Mouse (Mus musculus) hematopoietic stem cell, adult 5-6 weeks (primary cell): Measurements from ENCODE around the gene Hist1h4j. TPM values are rescaled to one million over a fixed set of nuclear protein-coding genes. Genes with fewer than 3 reads are reported as not detected.
"Not testable (repeated sequence)": the region's sequence is repeated elsewhere in the genome, so short reads cannot be mapped to it uniquely, and the experiment has no call there.

Experiments used
- ATAC-seq, 2 experiments: fragments of 125-278 bp in 1 of 2; replicated peaks in 1 of 2; 2 replicates each; pipeline ENCODE4 v1.8.0; 2016 to 2017; ENCODE audit warnings: inconsistent platforms in 2 of 2, mild to moderate bottlenecking in 2 of 2, moderate number of reproducible peaks in 2 of 2, low read depth in 1 of 2, moderate TSS enrichment in 1 of 2; ENCODE audit not compliant: low FRiP score in 2 of 2, poor library complexity in 2 of 2, severe bottlenecking in 2 of 2, insufficient read depth in 1 of 2, low TSS enrichment in 1 of 2
- total RNA-seq: library from RNA; stranded (forward); fragments of 172-1452, 232-1000 nt; gene quantifications from 2 replicates; pipeline ENCODE4 v1.2.3, GENCODE M21; 2017

Gene Hist1h4j
- total RNA-seq, 1 experiment from 2014 or later, result 134 TPM

DNA sequence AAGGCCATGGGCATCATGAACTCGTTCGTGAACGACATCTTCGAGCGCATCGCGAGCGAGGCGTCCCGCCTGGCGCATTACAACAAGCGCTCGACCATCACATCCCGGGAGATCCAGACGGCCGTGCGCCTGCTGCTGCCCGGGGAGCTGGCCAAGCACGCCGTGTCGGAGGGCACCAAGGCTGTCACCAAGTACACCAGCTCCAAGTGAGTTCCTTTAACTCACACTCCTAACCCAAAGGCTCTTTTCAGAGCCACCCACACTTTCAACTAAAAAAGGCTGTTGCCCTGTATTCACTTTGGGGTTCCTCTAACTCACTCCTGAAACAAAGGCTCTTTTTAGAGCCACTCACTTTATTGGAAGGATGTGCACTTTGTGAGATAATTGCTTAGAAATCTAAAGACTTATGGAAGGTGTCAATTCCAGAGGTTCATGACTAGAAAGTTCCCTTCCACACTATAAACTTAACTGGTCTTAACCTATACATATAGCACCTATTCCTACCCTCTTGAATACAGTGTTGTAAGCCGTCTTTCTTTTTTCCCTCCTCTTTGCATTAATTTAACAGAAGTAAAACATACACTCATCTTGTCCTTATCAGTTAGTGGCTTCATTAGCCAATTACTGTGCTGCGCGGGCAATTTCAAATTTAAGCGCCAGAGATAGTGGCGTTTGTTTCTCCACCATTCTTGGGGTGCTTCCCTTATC, 19.6 kb downstream of the Hist1h4j start:
- peak in 1 of 2 experiments; percentile 13; a peak in 1 of 4 replicates for ATAC-seq

DNA sequence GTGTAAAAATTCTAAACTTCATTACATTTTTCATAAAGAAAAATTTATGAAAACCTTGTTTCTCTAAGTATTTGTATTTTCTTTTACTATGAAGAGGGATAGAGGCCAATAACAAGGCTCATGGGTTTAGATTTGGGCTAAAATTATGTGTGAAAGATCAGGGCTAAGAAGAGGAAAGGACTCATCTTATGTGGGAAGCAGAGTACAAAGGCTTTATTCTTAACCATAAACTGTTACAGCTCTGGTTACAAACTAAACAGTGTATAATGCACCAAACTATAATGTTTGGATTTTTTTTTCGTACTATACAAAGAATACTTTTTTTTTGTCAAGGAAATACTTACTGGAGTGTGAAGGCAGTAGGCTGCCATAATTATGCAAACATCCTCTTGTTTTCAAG, 20.8 kb downstream of the Hist1h4j start:
- ATAC-seq, result no peak

DNA sequence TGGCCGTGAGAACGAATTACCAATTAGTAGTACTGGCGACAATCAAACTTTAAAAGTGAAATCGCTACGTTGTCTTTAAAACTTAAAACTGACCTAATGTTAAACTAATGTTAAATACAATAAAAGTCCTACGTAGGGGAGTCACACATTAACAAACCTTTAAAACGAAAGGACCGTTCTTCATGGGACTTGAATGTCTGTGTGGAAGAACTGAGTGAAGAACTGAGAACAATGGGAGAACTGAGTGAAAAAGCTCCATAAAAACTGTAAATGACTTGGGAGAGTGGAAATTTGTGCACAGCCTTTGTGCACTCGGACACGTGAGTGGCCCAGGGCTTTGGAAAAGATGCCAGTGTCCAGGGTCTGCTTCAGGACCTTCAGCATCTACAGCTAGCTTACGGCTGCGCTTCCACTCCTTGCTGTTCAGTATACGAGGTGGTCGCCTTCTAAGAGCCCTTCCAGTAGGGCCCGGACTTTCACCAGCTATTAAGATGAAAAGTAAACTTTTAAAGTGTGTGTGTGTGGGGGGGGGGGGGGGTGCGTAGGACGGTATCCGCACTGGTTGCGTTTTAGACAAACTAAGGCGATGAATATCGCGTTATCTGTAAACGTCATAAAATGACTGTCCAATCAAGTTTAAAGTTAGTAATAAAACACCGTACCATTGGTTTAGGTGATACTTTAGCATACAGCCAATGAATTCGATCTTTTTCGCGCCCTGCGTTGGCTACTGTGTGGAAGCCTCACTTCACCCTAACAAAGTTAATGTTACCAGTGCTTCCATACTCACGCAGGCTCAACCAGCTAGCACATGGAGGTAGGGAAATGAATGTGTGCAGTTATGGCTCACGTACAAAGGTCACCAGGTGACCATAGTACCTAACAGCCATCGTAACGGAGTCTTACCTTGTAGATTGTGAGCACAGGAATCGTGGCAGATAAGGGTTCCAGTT, 44.2 kb downstream of the Hist1h4j start:
- ATAC-seq, result peak; percentile 81 to 83

DNA sequence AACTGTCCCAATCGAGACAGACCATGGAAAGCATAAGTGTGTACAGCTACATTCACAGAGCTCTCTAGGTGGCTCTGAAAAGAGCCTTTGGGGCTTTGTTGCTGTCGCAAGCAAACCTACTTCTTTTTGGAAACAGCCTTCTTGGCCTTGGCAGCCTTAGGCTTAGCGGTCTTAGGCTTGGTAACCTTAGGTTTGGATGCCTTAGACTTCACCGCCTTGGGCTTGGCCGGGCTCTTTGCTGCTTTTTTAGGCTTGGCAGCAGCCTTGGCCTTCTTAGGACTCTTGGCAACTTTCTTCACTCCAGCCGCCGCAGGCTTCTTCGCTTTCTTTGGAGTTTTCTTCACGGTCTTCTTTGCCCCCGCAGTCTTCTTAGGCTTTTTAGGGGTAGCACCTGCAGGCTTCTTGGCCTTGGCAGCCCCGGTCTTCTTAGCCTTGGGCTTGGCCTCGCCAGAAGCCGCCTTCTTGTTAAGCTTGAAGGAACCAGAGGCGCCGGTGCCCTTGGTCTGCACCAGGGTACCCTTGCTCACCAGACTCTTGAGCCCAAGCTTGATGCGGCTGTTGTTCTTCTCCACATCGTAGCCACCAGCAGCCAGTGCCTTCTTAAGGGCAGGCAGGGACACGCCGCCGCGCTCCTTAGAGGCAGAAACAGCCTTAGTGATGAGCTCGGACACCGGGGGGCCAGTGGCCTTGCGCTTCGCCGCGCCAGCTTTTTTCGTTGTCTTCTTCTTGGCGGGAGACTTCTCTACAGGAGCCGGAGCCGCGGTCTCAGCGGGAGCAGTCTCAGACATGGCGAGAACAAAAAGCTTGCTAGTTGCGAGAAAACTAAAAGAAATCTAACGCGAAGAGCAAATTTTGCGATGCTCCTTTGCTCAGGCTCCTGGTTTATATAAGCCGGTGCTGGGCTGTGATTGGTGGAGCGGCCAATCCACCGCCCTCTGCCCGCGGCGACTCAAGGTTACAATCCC, 45.2 kb downstream of the Hist1h4j start, which contains the start of gene Hist1h1b:
Hist1h1b (minus strand) TSS at position 859 of the 965 bp plus-strand sequence.
- ATAC-seq, result peak; percentile 28 to 40

DNA sequence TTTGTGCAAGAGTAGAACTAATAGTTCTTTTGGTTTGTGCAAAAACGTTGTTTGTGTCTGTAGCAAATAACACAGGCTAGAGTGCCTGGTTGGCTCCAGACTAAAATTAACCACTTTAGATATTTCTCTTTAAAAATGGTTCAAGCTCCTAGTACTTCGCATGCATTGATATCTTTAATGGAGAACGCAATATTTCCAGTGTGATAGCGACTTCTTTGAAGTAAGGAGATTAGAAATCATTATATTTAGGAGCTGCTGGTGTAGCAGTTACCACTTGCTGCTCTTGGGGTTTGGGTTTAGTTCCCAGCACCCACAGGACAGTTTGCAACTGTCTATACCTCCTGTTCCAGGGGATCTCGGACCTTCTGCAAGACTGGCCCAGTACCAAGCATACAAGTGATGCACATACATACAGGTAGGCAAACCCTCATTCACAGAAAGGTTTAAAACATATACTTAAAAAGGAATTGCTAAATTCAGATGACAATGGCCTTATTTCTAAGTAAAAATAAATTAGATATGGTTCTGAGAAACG, 46.2 kb downstream of the Hist1h4j start:
- ATAC-seq, result no peak

DNA sequence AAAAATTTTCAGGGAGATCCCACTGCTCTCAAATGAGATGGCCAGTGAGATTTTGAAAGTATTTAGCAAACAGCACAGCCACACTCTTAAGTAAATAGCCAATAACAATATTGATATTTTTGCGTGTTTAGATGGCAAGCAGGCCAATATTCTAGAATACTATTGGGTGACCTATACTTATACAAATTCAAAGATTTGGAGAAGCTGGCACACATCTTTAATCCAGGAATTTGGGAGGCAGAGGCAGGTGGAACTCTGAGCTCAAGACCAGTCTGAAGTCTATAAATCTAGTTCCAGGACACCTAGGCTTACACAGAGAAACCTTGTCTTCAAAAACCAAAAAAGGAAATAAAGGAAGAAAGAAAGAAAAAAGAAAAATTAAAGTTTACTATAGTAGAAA, 46.8 kb downstream of the Hist1h4j start:
- ATAC-seq, result no peak

DNA sequence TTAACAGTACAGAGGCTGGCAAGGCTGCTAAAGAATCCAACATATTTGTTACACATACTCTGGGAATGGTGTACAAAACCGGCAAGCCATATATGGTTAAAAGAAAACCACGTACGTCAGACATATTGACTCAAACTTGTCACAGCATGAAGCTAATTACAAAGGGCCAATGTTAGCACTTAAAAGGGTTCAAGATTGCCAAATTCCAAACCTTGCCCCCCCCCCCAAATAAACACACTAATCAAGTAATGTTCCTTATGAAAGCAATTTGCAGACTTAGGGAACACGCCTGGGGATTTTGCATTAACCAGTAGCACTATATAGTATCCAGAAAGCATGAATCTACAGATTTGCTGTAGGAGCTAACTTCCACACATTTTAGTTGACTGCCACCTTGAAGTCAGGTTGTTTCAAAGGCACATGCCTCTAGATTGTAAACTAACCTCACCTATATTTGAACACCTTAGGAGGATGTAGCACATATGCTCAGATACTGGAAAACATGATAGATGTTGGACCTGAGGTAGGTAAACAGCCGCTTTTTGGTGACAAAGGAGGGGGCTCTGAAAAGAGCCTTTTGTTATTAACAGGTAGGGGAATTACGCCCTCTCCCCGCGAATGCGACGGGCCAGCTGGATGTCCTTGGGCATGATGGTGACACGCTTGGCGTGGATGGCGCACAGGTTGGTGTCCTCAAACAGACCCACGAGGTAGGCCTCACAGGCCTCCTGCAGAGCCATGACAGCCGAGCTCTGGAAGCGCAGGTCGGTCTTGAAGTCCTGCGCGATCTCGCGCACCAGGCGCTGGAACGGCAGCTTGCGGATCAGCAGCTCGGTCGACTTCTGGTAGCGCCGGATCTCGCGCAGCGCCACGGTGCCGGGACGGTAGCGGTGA, 47.7 kb downstream of the Hist1h4j start:
- ATAC-seq, result not testable (repeated sequence)

DNA sequence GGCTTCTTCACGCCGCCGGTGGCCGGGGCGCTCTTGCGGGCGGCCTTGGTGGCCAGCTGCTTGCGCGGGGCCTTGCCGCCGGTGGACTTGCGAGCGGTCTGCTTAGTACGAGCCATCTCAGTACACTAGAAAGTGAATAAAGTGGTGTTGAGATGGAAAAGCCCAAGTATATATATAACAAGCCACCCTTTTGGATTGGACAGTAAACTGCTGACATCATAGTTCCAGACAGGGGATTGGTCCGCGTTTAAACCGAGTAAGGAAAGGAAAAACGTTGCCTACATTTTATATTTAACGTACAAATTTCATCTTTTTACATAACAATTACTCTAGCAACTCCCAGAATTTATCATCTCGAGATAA, 48.4 kb downstream of the Hist1h4j start, which contains the start of gene Hist1h3i:
Hist1h3i (minus strand) TSS at position 116 of the 363 bp plus-strand sequence.
- ATAC-seq, result peak; percentile 44 to 52; a peak in 3 of 4 replicates

DNA sequence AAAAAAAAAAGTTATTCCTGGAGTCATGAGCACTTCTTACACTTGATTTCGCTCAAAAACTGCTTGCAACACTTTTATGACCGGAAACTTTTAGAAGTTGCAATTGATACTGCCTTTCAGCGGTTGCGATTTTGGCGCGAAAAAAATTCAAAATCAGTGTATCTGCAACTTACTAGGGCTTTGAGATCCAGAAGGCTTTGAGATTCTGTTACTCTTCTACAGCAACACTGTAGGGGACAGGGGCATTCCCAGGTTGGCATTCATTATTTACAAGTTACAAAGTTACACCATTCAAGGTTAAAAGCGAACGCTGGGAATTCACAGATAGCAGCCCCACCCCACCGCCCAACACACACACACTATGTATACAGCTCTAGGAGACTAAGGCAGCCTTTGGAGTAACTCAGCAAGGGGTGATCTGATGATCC, 48.9 kb downstream of the Hist1h4j start:
- ATAC-seq, result no peak

DNA sequence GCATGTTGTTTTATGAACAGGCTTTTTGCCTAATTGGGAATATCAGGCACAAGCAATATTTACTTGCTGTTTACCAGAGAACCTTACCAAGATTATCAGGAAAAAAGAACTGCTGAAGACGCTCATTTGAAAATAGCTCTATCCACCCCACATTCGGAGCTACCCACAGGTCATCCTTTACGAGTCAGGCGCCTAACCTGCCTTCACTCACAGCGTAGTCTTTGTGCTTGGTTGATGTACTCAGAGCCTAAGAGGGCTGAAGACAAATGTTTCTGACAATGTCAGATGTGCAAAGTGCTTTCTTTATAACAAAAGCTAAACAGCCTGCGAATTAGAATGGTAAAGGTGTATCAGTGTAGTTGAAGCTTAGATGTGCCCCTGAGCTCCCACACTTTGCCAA, 49.4 kb downstream of the Hist1h4j start:
- ATAC-seq, result no peak

Other genes with a start within 250 kb of the Hist1h4j start
- 0.19 and 0.25 TPM in 2 replicates for gene AK157302, start 239.8 kb upstream of the Hist1h4j start, total RNA-seq
- gene Gm11273, start 233.6 kb upstream of the Hist1h4j start, total RNA-seq, result 2.6 and 6.6 TPM in 2 replicates
- gene Zkscan8, start 203.9 kb upstream of the Hist1h4j start, total RNA-seq, result 18.2 and 21.3 TPM in 2 replicates
- not detected in 2 replicates for gene Olfr1366, start 192.3 kb upstream of the Hist1h4j start, total RNA-seq
- not detected in 2 replicates for gene Olfr1535, start 175.2 kb upstream of the Hist1h4j start, total RNA-seq
- gene Olfr1364, start 153.3 kb upstream of the Hist1h4j start, total RNA-seq, result not detected in 2 replicates
- not detected in 2 replicates for gene Olfr1362, start 121.0 kb upstream of the Hist1h4j start, total RNA-seq
- gene Olfr11, start 92.5 kb upstream of the Hist1h4j start, total RNA-seq, result not detected in 2 replicates
- gene Olfr1361, start 71.7 kb upstream of the Hist1h4j start, total RNA-seq, result not detected in 2 replicates
- gene Olfr1360, start 57.7 kb upstream of the Hist1h4j start, total RNA-seq, result not detected in 2 replicates
- not detected in 2 replicates for gene Olfr1359, start 37.0 kb upstream of the Hist1h4j start, total RNA-seq
- gene Hist1h2bl, start 18.9 kb upstream of the Hist1h4j start, total RNA-seq, result 207 and 226 TPM in 2 replicates
- gene Hist1h2ai, start 18.6 kb upstream of the Hist1h4j start, total RNA-seq, result 605 and 1,529 TPM in 2 replicates
- gene Hist1h3h, start 17.4 kb upstream of the Hist1h4j start, total RNA-seq, result 66.5 and 218 TPM in 2 replicates
- gene Hist1h2bm, start 13.0 kb upstream of the Hist1h4j start, total RNA-seq, result 228 and 356 TPM in 2 replicates
- 1,343 and 1,971 TPM in 2 replicates for gene Hist1h4k, start 15.4 kb downstream of the Hist1h4j start, total RNA-seq
- gene Hist1h2ak, start 18.8 kb downstream of the Hist1h4j start, total RNA-seq, result 437 and 599 TPM in 2 replicates
- gene Hist1h2bn, start 19.1 kb downstream of the Hist1h4j start, total RNA-seq, result 843 and 1,062 TPM in 2 replicates
- 487 and 689 TPM in 2 replicates for gene Hist1h1b, start 45.6 kb downstream of the Hist1h4j start, total RNA-seq
- 102 and 199 TPM in 2 replicates for gene Hist1h3i, start 48.3 kb downstream of the Hist1h4j start, total RNA-seq
- 238 and 317 TPM in 2 replicates for gene Hist1h2an, start 52.2 kb downstream of the Hist1h4j start, total RNA-seq
- 17.5 and 24.0 TPM in 2 replicates for gene Hist1h2bp, start 52.4 kb downstream of the Hist1h4j start, total RNA-seq
- gene Hist1h2bq, start 75.1 kb downstream of the Hist1h4j start, total RNA-seq, result 25.5 and 234 TPM in 2 replicates
- not detected in 2 replicates for gene Hist1h2ao, start 75.4 kb downstream of the Hist1h4j start, total RNA-seq
- gene Hist1h4m, start 76.7 kb downstream of the Hist1h4j start, total RNA-seq, result 1,005 and 2,128 TPM in 2 replicates
- gene Hist1h4n, start 97.1 kb downstream of the Hist1h4j start, total RNA-seq, result 608 and 1,167 TPM in 2 replicates
- 2,322 and 2,497 TPM in 2 replicates for gene Hist1h2ap, start 98.4 kb downstream of the Hist1h4j start, total RNA-seq
- 126 and 348 TPM in 2 replicates for gene Hist1h2br, start 98.7 kb downstream of the Hist1h4j start, total RNA-seq
- gene Zfp184, start 210.0 kb downstream of the Hist1h4j start, total RNA-seq, result 18.3 and 26.9 TPM in 2 replicates
- not detected in 2 replicates for gene Pom121l2, start 246.1 kb downstream of the Hist1h4j start, total RNA-seq